Mouse (Mus musculus) skeletal muscle tissue, adult 2 months (tissue): ENCODE data around the gene Podxl.

ENCODE experiments used
- DNase-seq: peaks from one replicate; pipeline ENCODE4 v3.0.0-alpha.2; 2012; ENCODE audit warnings: low read depth, low spot score

The Podxl gene

GRCm38 (mm10) chr6:31563235-31564181 lies at the start of gene Podxl:
TSS of gene Podxl (minus strand) at chr6:31563981.
- peak; percentile 25 for DNase-seq

- no peak for DNase-seq
Measured at GRCm38 (mm10) chr6:31612560-31613270, 48.9 kb upstream of the Podxl start.

- no peak for DNase-seq
Measured at GRCm38 (mm10) chr6:31606429-31606828, 42.6 kb upstream of the Podxl start.

GRCm38 (mm10) chr6:31604629-31605265 lies 41.0 kb upstream of the Podxl start:
- no peak for DNase-seq

- DNase-seq: no peak
Measured at GRCm38 (mm10) chr6:31602489-31602888, 38.7 kb upstream of the Podxl start.

GRCm38 (mm10) chr6:31601131-31601530 lies 37.4 kb upstream of the Podxl start:
- no peak for DNase-seq

- no peak for DNase-seq
Measured at GRCm38 (mm10) chr6:31599863-31600262, 36.1 kb upstream of the Podxl start.

GRCm38 (mm10) chr6:31598349-31598911 lies 34.6 kb upstream of the Podxl start:
- DNase-seq: no peak

- no peak for DNase-seq
Measured at GRCm38 (mm10) chr6:31597136-31597460, 33.3 kb upstream of the Podxl start.

- DNase-seq: no peak
Measured at GRCm38 (mm10) chr6:31596346-31597135, 32.8 kb upstream of the Podxl start.

GRCm38 (mm10) chr6:31592579-31593238 lies 28.9 kb upstream of the Podxl start:
- no peak for DNase-seq

- no peak for DNase-seq
Measured at GRCm38 (mm10) chr6:31592128-31592527, 28.3 kb upstream of the Podxl start.

- DNase-seq: no peak
Measured at GRCm38 (mm10) chr6:31591676-31592075, 27.9 kb upstream of the Podxl start.

- no peak for DNase-seq
Measured at GRCm38 (mm10) chr6:31590754-31591153, 27.0 kb upstream of the Podxl start.

- DNase-seq: no peak
Measured at GRCm38 (mm10) chr6:31589268-31589667, 25.5 kb upstream of the Podxl start.

- DNase-seq: no peak
Measured at GRCm38 (mm10) chr6:31587655-31588054, 23.9 kb upstream of the Podxl start.

- DNase-seq: no peak
Measured at GRCm38 (mm10) chr6:31586127-31586526, 22.3 kb upstream of the Podxl start.

GRCm38 (mm10) chr6:31576151-31576550 lies 12.4 kb upstream of the Podxl start:
- DNase-seq: no peak

- DNase-seq: no peak
Measured at GRCm38 (mm10) chr6:31575063-31575462, 11.3 kb upstream of the Podxl start.

GRCm38 (mm10) chr6:31571459-31571858 lies 7.7 kb upstream of the Podxl start:
- DNase-seq: no peak
